Mouse (Mus musculus) heart, embryonic 12.5 days (tissue): ENCODE results near the gene Mlip. TPM values are rescaled to one million over a fixed set of nuclear protein-coding genes. Genes with fewer than 3 reads are reported as not detected.

Experiments used
- ATAC-seq: fragments of 200-750 bp; cut with Nextera tagmentation; 2 replicates; pipeline ENCODE4 v1.8.0; 2017; ENCODE audit warnings: moderate TSS enrichment, moderate library complexity; ENCODE audit not compliant: insufficient number of reproducible peaks, low FRiP score
- H3K27ac ChIP-seq: fragments of 300-500 bp; sonication (generic); 2 replicates; pipeline ENCODE4 v1.5.1; 2016; ENCODE audit warnings: mild to moderate bottlenecking, moderate library complexity; ENCODE audit not compliant: poor library complexity, severe bottlenecking
- H3K27me3 ChIP-seq: fragments of 300-500 bp; sonication (generic); replicated peaks from 2 replicates; pipeline ENCODE4 v1.6.1; 2016; ENCODE audit warnings: mild to moderate bottlenecking, moderate library complexity
- H3K36me3 ChIP-seq: fragments of 300-500 bp; sonication (generic); 2 replicates; pipeline ENCODE4 v1.6.1; 2016; ENCODE audit warnings: mild to moderate bottlenecking, moderate library complexity
- H3K4me1 ChIP-seq: fragments of 300-500 bp; sonication (generic); replicated peaks from 2 replicates; pipeline ENCODE4 v1.6.1; 2016; ENCODE audit warnings: mild to moderate bottlenecking
- H3K4me2 ChIP-seq: fragments of 300-500 bp; sonication (generic); 2 replicates; pipeline ENCODE4 v1.6.1; 2016; ENCODE audit warnings: mild to moderate bottlenecking, moderate library complexity
- H3K4me3 ChIP-seq: fragments of 300-500 bp; sonication (generic); 2 replicates; pipeline ENCODE4 v1.5.1; 2016; ENCODE audit warnings: mild to moderate bottlenecking
- H3K9ac ChIP-seq: fragments of 300-500 bp; sonication (generic); 2 replicates; pipeline ENCODE4 v1.6.1; 2016; ENCODE audit warnings: mild to moderate bottlenecking, moderate library complexity
- H3K9me3 ChIP-seq: fragments of 300-500 bp; sonication (generic); replicated peaks from 2 replicates; pipeline ENCODE4 v1.6.1; 2016; ENCODE audit warnings: mild to moderate bottlenecking, moderate library complexity
- WGBS: fragments of 180-500 bp; shearing (Covaris S2); methylation state at CpG from one replicate; pipeline ENCODE4 v1.1.7; 2016; 5-methylcytosine and 5-hydroxymethylcytosine counted together
- polyA plus RNA-seq: library from polyadenylated mRNA; unstranded; fragments of >200 nt; fragmentation: Nextera tagmentation; extraction: Ambion mirVana; gene quantifications from 2 replicates; pipeline ENCODE4 v1.2.1, GENCODE M21; 2016

The Mlip gene
- polyA plus RNA-seq: 67.8 and 70.9 TPM in 2 replicates

- peak within 1 kb of the TSS; percentile 49 for H3K27ac ChIP-seq
- H3K9me3 ChIP-seq: no peaks in the 10 kb centered on the region
- H3K4me3 ChIP-seq: peak within 1 kb of the TSS; percentile 20
- H3K9ac ChIP-seq: no peak within 1 kb of the TSS
- peak within 1 kb of the TSS; percentile 56 for H3K4me2 ChIP-seq
- peaks cover 15% of the 10 kb centered on the region for H3K4me1 ChIP-seq
- peak; percentile 25; the same call in 1 of the 2 replicates for ATAC-seq
- WGBS: 27% methylated on average over 14 of the region's 14 CpGs
- H3K27me3 ChIP-seq: no peaks in the 10 kb centered on the region
- H3K36me3 ChIP-seq: no peaks in the 10 kb centered on the region
These were observed at the start of gene Mlip for GRCm38 (mm10) chr9:77352432-77353175. Gene Mlip, minus strand, starts transcription at chr9:77352969.

GRCm38 (mm10) chr9:77399801-77400200 is 47.0 kb upstream of the Mlip start:
- no peaks in the 10 kb centered on the region for H3K9me3 ChIP-seq
- no peak overlapping the region for H3K27ac ChIP-seq
- WGBS: 86% methylated on average over 5 of the region's 5 CpGs
- no peaks in the 10 kb centered on the region for H3K4me1 ChIP-seq
- H3K36me3 ChIP-seq: no peaks in the 10 kb centered on the region
- no peaks in the 10 kb centered on the region for H3K27me3 ChIP-seq
- H3K4me2 ChIP-seq: no peak overlapping the region
- ATAC-seq: no peak
- no peak overlapping the region for H3K9ac ChIP-seq
- H3K4me3 ChIP-seq: no peak overlapping the region

GRCm38 (mm10) chr9:77398856-77399631 is 46.3 kb upstream of the Mlip start:
- Histone ChIP-seq H3K4me1 (no peaks in the 10 kb centered on the region), H3K36me3 (no peaks in the 10 kb centered on the region), H3K4me2 (no peak overlapping the region), H3K9me3 (no peaks in the 10 kb centered on the region), H3K27me3 (no peaks in the 10 kb centered on the region), H3K9ac (no peak overlapping the region), H3K27ac (no peak overlapping the region), H3K4me3 (no peak overlapping the region)
- 75% methylated on average over 13 of the region's 13 CpGs for WGBS
- ATAC-seq: no peak

GRCm38 (mm10) chr9:77397027-77397426 is 44.3 kb upstream of the Mlip start:
- Histone ChIP-seq H3K27ac (no peak overlapping the region), H3K4me1 (no peaks in the 10 kb centered on the region), H3K27me3 (no peaks in the 10 kb centered on the region), H3K4me2 (no peak overlapping the region), H3K9ac (no peak overlapping the region), H3K36me3 (no peaks in the 10 kb centered on the region), H3K9me3 (no peaks in the 10 kb centered on the region), H3K4me3 (no peak overlapping the region)
- WGBS: 59% methylated on average over 4 of the region's 4 CpGs
- ATAC-seq: no peak

- no peaks in the 10 kb centered on the region for H3K4me1 ChIP-seq
- WGBS: 83% methylated on average over 10 of the region's 10 CpGs
These were observed 38.5 kb upstream of the Mlip start for GRCm38 (mm10) chr9:77391248-77391647.

GRCm38 (mm10) chr9:77388956-77389355 is 36.2 kb upstream of the Mlip start:
- ATAC-seq: no peak
- no peak overlapping the region for H3K4me2 ChIP-seq

More at GRCm38 (mm10) chr9:77391248-77391647, 38.5 kb upstream of the Mlip start:
- Histone ChIP-seq H3K27ac (no peak overlapping the region), H3K27me3 (no peaks in the 10 kb centered on the region), H3K9me3 (no peaks in the 10 kb centered on the region), H3K4me3 (no peak overlapping the region), H3K4me2 (no peak overlapping the region), H3K9ac (no peak overlapping the region), H3K36me3 (no peaks in the 10 kb centered on the region)
- ATAC-seq: no peak

GRCm38 (mm10) chr9:77386751-77387150 is 34.0 kb upstream of the Mlip start:
- WGBS: 34% methylated on average over 1 of the region's 1 CpGs
- no peaks in the 10 kb centered on the region for H3K9me3 ChIP-seq
- H3K9ac ChIP-seq: no peak overlapping the region
- H3K4me3 ChIP-seq: no peak overlapping the region
- no peak; the same call in 1 of the 2 replicates for ATAC-seq
- no peaks in the 10 kb centered on the region for H3K27me3 ChIP-seq
- no peak overlapping the region for H3K4me2 ChIP-seq
- peaks cover 14% of the 10 kb centered on the region for H3K4me1 ChIP-seq
- no peaks in the 10 kb centered on the region for H3K36me3 ChIP-seq
- no peak overlapping the region for H3K27ac ChIP-seq

More at GRCm38 (mm10) chr9:77388956-77389355, 36.2 kb upstream of the Mlip start:
- Histone ChIP-seq H3K36me3 (no peaks in the 10 kb centered on the region), H3K4me3 (no peak overlapping the region), H3K9me3 (no peaks in the 10 kb centered on the region), H3K27me3 (no peaks in the 10 kb centered on the region), H3K4me1 (peaks cover 5% of the 10 kb centered on the region), H3K9ac (no peak overlapping the region), H3K27ac (no peak overlapping the region)
- 86% methylated on average over 8 of the region's 8 CpGs for WGBS

GRCm38 (mm10) chr9:77385611-77386010 is 32.8 kb upstream of the Mlip start:
- Histone ChIP-seq H3K4me2 (peak overlapping the region; percentile 50), H3K9ac (no peak overlapping the region), H3K36me3 (no peaks in the 10 kb centered on the region), H3K4me3 (peak overlapping the region; percentile 15; the same call in 1 of the 2 replicates), H3K4me1 (peaks cover 14% of the 10 kb centered on the region), H3K27me3 (no peaks in the 10 kb centered on the region), H3K27ac (peak overlapping the region; percentile 25), H3K9me3 (no peaks in the 10 kb centered on the region)
- 59% methylated on average over 12 of the region's 12 CpGs for WGBS
- ATAC-seq: 0 out of 2 replicates have a peak, but pooled peaks have one; percentile 28

- no peak overlapping the region for H3K27ac ChIP-seq
- no peak overlapping the region for H3K9ac ChIP-seq
- H3K9me3 ChIP-seq: no peaks in the 10 kb centered on the region
- H3K4me2 ChIP-seq: no peak overlapping the region; the same call in 1 of the 2 replicates
- ATAC-seq: no peak
- peaks cover 14% of the 10 kb centered on the region for H3K4me1 ChIP-seq
- 86% methylated on average over 9 of the region's 9 CpGs for WGBS
- H3K27me3 ChIP-seq: no peaks in the 10 kb centered on the region
- no peak overlapping the region for H3K4me3 ChIP-seq
- H3K36me3 ChIP-seq: no peaks in the 10 kb centered on the region
These were observed 31.9 kb upstream of the Mlip start for GRCm38 (mm10) chr9:77384651-77385050.

- no peak for ATAC-seq
- peaks cover 14% of the 10 kb centered on the region for H3K4me1 ChIP-seq
- no peak overlapping the region for H3K27ac ChIP-seq
- H3K9me3 ChIP-seq: no peaks in the 10 kb centered on the region
- no peak overlapping the region for H3K4me2 ChIP-seq
- no peaks in the 10 kb centered on the region for H3K27me3 ChIP-seq
- H3K9ac ChIP-seq: no peak overlapping the region
- no peaks in the 10 kb centered on the region for H3K36me3 ChIP-seq
- no peak overlapping the region for H3K4me3 ChIP-seq
- WGBS: 76% methylated on average over 4 of the region's 4 CpGs
These were observed 31.2 kb upstream of the Mlip start for GRCm38 (mm10) chr9:77383951-77384350.

- no peak overlapping the region for H3K9ac ChIP-seq
- peaks cover 21% of the 10 kb centered on the region for H3K4me1 ChIP-seq
- WGBS: 20% methylated on average over 3 of the region's 3 CpGs
- H3K27ac ChIP-seq: no peak overlapping the region
- no peak overlapping the region for H3K4me3 ChIP-seq
- H3K36me3 ChIP-seq: no peaks in the 10 kb centered on the region
- no peaks in the 10 kb centered on the region for H3K27me3 ChIP-seq
- no peak for ATAC-seq
- H3K4me2 ChIP-seq: no peak overlapping the region
- H3K9me3 ChIP-seq: no peaks in the 10 kb centered on the region
These were observed 29.7 kb upstream of the Mlip start for GRCm38 (mm10) chr9:77382514-77382913.
